Mouse (Mus musculus) c-Kit-positive CD71-negative TER-119-negative erythroid progenitor cells, embryonic 14.5 days (primary cell): Measurements from ENCODE around the gene Aim2.
"Not testable (repeated sequence)": the region's sequence is repeated elsewhere in the genome, so short reads cannot be mapped to it uniquely, and the experiment has no call there.

Experiments
- DNase-seq: peaks from one replicate; pipeline ENCODE4 v3.0.0-alpha.2; 2013; ENCODE audit warnings: low read depth

Gene Aim2

DNA sequence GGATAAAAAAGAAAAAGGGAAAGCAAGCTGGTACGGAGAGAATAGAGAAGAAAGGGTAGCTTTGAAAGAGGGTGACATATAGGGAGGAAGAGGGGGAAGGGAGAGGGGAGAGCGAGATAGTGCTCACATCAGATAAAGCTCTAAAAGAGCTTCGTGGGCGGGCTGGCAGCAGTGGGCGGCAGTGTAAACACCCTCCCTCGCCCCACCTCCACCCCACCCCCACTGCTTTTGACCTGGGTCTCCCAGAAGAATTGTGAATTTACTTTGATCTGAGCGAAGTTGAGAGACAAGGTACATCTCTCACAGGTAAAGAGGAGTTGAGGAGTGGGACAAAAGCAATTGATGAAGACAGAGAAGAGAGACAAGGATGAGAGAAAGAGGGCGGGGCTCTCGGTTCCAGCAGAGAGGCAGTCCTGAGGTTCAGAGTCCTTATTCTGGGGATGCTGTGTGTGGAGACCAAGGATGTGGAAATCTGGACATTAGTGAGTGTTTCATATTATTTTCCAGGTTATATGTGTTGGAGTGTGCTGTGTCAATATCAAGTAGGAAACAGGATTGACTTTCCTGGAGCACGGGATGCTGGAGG lies at the start of gene Aim2:
TSS of gene Aim2 (plus strand) at position 508 of the 586 bp plus-strand sequence.
- no peak for DNase-seq

DNA sequence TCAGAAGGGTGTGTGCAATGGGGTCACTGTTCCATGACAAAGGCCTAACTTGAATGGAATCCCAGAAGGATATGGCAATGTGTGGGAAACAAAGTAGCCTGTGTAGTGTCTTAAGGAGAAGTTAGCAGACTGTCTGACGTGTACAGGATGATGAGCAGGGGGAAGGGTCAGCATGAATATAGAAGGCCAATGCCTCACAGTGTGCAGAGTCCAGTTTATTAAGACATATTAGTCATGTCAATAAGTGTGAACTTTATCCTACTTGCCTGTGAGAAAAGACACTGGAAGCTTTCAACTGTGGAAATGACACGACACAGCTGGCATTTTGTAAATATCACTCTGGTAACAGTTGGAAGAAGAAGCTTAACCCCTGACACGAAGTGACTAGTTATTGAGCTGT lies 47.9 kb upstream of the Aim2 start:
- not testable (repeated sequence) for DNase-seq

DNA sequence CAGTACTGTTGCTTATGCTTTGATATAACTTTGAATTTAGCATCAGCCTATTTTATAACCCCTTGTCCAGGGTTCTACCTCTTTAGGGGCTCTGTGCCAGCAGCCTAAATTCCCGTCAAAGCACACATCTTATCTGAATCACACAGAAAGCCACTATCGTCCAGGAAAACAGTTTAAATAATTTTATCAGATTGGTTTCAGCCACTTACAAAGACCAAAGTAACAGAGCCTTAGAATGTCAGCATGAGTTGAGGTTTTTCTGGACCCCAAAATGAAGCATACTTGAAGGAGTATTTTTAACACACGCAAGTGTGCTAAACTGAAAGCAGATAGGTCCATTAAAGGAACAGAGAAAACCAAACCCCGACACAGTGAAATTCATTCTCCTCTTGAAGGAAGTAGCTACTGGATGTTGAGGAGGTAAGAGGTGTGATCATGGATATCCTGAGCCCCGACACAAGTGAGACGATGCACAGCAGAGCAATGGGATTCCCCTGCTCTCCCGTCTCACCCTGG lies 37.1 kb upstream of the Aim2 start:
- not testable (repeated sequence) for DNase-seq

DNA sequence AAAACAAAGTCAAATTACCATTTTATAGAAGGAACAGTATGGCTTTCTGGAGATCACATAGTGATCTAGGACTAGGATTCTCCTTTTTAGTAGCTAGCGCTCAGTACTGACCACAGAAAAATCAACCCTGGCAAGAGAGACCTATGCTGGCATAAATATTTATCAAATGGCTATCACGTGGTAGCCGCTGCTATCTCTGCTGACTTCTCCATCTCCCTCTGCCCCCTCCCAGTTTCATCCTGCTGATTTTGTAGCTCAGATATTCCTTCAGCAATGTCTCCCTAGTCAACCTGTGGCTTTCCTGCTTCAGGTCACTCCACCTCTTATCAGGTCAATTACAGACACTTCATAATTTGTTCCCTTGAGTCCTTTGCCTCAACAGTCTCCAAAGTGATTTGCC lies 35.0 kb upstream of the Aim2 start:
- DNase-seq, result no peak

DNA sequence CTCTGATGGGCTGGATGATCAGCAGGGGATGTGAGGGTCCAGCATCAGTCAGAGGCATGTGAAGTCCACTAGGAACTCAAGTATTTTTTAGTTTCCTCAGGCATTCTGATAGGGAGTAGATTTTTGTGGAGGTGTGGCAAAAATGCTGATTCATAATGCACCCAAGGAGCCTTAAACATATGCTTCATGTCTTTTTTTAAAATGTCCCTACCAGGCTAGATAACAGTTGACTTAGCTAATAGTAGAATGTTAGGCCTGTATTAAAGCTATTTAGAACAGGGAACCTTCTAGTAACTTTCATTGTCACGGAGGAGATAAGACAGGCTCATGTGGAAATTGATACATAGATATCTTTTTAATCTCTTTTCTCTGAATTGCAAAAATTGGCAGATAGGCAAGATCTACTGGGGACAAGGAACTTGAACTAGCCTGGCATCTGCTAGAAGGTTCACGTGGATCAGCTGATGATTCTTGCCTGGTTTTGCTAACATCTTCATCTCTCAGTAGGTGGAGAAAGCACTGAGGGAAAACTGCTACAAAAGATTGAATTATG lies 32.7 kb upstream of the Aim2 start:
- DNase-seq, result no peak

DNA sequence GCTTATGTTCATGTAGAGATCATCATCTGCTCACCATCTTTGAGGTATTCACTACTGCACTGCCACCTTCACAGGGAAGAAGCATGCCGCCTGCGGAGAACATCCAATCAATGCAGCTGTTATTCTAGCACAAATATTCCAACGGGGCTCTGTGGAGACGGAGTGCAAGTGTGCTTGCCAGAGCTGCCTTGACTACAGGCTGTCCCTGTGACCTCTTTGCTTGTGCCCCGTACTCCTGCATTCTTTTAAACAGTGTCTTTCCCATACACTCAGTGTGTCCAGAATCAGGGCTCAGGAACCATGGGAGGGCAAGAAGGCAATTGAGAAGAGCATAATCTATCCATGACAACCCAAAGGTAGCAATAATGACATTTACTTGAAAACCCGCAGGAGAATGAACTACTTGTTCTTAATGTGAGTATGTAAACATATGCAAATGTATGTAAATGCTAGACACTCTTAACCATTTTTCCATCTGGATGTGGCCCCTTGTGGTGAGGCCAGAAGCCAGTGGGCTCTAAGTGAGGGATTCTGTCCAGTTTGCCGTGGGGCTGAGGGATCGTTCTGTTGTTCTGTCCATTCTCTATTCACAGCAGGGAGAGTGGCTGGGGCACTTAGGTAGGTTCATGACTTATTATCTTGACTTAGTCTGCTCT lies 29.0 kb upstream of the Aim2 start:
- no peak for DNase-seq

DNA sequence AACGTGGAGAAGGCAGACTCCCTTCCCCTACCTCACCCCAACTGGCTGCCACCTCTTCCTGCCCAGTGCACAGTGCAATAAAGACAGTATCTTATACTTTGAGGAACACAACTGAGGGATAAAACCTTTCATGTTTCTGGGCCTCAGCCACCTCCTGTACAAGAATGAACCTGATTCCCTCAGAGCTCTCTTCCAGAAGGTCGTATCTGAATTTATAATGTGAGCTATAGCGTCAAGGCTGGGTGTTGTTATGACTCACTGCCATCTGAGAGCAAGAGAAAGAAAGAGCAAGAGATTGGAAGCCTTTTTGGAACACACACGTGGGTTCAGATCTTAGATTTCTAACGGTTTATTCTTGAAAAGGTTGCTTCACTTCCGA lies 28.4 kb upstream of the Aim2 start:
- DNase-seq, result no peak

DNA sequence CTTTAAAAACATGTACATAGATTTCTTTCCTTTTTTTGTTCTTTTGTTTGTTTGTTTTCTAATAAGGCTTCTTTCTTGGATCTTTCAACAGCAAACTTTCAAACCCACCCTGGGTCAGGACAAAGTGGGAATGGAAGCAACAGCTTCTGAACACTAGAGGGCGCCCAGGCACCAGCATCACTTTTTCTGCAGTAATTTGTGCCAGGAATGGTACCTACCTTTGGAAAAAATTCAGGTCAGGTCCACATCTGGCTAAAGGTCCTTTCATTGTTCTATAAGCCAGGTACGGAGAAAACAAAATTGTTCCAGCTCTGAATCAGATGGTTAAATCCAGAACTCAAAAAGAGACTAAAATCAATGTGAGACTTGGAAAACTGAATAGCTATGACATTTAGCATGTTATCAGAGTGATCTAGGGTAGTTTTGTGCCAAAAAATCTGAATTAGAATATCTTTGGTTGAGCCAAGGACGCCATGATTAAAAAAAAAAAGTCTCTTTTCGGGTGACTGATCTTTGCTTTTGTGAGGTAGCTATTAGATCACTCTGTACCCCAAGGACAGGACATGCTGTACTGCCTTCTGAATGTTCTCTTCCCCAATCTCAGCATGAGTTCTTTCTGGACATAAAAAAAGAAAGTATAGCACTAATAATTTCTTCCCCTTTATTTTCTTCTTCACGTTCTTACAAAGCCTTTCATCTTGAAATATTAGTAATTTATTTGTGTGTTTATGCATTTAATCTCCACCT lies 26.7 kb upstream of the Aim2 start:
- no peak for DNase-seq

DNA sequence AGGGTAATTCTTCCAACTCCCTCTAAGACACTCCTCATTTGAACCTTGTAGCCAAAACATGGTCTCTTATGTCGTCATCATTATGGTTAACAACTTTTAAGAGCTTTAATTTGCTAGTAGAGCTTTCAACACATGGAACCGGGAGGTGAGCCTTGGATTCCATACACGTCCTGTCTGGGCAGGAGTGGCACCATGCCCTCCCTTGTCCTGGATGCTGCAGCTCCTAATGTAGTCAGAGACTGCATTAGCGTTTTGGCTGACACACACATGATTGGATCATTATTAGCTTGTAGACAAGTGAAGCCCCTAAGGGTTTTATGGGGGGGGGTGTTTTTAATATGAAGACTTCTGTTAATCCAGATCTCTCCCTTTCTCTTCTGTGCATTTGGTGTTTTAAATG lies 25.7 kb upstream of the Aim2 start:
- no peak for DNase-seq

DNA sequence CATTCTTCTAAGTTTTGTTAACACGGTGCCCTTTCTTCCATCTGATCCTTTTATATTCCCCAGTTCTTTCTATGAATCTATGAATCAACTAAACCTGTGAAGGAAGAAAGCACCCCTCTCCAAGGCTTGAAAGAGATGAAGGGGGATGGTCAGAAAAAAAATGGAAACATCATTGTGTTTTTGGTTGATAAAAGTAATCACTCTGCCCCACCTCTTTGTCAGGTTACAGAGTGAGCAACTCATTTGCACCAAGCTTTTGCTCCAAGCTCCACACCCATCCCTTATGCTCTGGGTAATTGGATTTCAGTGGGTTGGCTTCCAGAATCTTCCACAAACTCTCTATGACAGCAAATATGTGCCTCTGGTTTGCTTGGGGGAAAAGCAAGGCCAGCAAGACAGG lies 25.3 kb upstream of the Aim2 start:
- DNase-seq, result no peak

DNA sequence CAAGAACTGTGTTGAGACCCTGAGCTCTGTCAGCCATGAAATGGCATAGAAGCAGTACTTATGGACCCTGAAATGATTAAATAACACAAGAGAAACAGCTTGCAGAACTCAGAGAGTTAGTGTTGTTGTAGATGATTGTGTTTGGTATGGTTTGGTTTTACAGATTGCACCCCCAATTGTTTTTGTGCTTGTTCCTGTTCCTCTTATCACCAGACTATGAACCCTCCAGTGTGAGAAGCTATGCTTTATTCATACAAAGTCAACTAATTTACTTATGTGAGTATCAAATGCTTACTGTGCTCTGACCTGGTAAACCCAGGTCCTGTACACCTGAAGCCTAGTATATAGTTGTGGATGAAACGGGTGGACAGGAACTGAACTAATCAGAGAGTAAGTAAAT lies 24.1 kb upstream of the Aim2 start:
- DNase-seq, result no peak

DNA sequence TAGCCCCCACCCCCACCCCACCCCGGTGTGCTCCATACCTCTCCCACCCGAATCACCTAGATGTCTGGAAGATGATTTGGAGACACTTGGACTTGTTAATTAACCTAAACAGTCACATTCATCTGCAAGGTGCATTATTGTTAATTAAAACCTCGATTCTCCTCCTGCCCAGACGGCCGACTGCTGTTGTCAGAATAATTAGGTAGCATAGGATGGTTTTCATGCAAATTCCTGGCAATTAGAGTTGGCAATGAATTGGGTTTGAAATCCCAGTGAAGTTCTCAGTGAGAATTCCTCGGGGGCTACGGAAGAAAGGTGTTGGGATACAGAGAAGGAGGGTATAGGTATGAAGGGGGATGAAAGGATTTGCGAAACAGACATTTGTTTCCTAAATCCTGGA lies 22.2 kb upstream of the Aim2 start:
- no peak for DNase-seq

DNA sequence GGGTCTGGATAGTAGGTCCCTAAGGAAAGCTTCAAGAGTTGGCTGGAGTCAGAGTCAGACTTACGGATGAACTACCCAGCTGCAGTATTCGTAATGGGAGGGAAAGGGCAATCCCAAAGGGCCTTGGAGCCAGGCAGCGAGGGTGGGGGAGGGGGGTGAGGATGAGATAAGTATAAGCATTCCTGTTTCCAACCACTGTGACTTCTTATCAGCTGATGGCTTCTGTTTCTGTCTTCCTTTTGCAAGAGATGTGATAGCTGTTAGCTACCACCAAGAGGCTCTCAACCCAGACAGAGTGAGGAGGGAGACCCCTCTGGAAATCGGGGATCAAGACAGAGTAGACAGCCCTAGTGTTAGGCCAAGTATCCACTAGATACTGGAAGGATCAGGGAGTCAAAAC lies 21.5 kb upstream of the Aim2 start:
- DNase-seq, result no peak

DNA sequence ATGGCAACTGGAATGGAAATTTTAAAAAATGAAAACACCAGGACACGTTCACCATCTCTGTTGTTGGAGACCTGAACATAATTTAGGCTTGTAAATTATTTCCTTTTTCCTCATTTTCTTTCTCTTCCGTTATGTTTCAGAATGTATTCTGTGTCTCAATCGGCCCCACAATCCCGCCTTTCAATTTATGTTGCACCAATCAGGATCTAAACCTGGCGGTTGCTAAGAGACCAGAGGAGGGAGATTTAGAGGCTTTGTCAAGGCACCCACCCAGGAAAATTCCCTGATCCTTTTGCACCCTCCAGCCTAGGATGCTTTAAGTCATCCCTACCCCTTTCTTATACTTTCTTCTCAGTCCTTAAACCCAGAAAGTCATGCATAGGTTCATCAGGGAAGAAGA lies 20.9 kb upstream of the Aim2 start:
- DNase-seq, result no peak

DNA sequence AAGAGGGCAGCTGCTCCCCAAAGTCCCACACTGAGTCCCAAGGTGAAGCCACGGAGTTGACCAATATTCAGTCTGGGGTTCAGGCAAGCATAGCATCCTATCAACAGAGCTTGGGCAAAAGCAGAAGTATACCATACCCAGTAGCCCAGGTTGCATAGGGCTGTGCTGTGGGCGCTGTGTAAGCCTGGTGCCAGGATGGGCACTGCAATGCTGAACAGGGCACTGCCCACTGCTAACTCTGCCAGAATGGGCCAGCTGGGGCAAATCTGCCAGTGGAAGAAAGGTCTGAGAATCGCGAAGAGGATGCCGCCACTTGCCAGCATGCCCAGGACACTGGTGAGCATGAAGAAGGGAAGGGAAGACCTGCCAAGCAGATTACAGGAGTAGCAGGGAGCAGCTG lies 18.3 kb upstream of the Aim2 start:
- no peak for DNase-seq

DNA sequence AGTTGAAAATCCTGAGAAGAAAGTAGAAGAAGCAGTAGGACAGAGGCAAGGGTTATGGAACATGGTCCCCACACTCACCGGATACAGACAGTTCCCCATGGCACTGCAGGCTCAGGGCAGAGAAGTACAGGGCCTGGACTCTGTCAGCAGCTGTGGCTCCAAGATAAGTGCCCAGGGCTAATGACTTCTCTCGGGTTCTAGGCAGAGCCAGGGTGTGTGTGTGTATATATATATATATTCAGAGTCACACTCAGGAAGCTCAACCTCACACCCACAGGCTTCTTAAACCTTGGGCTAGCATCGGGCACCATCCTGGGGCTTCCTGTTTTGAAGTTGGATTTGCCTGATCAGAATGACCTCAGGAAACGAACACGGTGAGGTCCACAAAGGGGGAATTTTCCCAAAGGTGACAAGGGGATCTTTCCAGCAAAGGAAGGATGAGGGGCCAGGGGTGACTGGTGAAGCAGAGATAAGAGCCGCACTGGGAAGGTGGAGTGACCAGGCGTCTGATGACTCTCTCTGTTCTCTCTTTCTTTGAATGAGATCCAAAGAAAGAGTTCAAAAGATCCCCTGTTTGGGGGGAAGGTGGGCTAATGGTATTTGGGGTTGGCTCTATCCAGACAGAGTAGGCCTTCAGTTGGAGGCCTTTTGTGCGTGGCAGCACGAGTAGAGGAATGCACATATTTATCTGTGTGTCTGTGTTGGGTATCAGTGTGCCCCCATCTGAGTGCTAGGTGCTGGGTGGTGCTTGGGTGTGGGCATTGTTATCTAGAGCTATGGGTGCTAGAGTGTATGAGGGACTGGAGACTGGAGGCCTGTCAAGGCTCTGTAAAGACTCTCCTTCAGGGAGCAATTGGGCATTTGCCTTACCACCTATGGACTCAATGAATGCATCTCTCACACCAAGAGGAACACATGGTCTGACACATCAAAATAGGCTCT lies 17.1 kb upstream of the Aim2 start, which contains the start of gene Ackr1:
TSS of gene Ackr1 (minus strand) at position 439 of the 942 bp plus-strand sequence.
- DNase-seq, result no peak

DNA sequence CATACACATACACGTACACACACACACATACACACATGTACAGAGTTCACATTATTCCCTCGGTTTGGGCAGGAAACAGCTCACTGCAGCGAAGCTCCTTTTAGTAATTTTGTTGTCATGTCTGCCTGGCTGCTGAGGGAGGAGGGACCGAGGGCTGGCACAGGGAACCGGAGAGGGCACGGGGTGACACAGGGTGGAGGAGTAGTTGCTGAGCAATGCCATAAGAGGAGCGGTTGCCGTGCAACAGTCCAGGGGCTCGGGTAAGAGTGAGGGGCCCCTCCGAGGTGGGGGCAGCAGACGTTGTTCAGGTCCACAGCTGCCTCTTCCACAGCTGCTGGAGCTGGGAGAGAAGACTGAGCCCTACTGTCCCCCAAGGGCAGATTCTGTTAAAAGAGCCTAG lies 14.8 kb upstream of the Aim2 start:
- DNase-seq, result no peak

DNA sequence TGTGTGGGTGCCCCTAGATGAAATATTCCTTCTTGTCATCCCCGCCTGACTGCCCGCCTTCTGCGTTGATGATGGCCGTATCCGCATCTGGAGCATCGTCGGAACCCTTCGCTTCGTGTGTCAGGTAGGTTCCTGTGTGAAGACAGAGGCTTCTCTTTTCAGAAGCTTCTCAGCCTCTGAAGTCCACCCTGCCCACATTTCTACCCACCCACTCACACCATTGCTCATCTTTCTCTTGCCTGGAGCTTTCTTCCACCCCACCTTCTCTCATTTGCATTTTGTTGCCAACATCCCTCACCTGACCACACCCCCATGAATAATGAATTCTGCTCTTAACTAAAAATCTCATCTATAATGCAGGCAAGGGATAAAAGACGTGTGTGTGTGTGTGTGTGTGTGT lies 13.7 kb upstream of the Aim2 start:
- DNase-seq, result no peak

DNA sequence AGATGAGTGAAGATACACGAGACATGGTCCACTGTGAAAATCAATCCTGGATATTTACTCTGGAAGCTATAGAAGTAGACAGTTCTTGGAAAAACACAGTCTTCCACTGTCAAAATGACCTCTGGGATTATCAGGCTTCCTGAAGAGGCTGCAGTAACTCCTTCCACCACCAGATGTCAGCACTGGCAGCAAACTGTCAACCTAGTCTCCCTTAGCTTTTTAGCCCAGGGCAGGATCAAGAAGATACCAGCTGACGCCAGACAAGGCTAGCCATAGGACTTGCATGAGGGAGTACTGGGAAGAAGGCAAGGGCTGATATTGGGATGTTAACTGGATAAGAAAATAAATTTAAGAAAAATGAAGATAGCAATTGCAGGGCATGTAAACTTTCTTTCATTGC lies 11.1 kb upstream of the Aim2 start:
- no peak for DNase-seq

DNA sequence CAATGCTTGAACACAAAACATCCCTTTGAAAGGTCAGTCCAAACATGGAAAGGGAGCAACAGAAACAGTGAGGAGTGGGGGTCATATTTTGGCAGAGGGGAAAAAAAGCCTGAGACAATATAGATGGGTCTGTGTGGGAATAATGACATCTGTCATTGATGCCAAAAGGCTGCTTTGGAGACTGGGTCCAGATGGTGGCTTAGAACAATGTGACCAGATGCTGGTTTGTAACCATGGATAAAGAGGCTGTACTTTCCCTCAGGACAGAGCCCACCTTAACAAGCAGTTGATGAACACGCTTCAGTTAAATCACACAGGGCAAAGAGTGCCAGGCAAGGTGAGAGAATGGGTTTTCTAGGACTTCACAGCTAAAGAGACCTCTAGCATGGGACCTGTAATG lies 8.3 kb upstream of the Aim2 start:
- no peak for DNase-seq

DNA sequence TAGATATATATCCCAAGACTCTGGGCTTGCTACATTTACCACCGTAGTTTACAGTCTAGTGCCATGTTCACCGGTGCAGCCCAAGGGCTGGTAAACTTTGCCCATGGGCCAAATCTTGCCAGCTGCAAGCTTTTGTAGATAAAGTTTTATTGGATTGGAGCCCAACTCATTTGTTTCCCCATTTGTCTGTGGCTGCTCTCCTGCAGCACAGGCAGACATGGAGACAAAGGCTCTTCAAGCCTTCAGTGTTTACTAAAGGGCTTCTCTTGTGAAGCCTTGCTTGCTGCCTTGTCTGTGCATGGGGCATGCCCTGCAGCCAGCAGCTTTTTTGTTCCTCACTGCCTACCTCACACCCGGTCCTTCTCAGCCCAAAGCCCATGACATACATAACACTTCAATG lies 6.7 kb upstream of the Aim2 start:
- no peak for DNase-seq

DNA sequence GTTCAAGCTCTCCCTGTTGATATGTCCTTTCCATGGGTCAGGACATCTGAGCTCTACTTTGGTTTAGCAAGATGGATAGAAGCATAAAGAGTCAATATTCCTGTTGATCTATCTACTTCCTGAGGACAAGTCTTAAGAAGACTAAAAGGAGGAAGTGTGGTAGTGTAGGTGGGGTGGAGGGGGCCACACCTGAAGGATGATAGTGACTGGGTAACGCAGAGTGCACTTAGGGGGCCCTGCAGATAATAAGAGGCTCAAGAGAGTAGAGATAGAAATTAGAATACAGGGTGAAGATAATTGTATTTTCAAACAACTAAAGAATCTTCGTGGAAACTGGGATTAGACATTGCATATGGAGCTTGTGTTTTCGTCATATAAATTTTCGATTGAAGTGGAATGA lies 5.6 kb upstream of the Aim2 start:
- DNase-seq, result no peak
